Mouse (Mus musculus) liver, postnatal 0 days (tissue): ENCODE measurements at regions not wholly inside any gene's neighbourhood (a gene's known extent, or its start where the extent isn't known, plus 50 kb on each side); places are given as distances from the start of the nearest gene placed in this dataset.

Source experiments
- ATAC-seq: fragments of 200-750 bp; cut with Nextera tagmentation; 2 replicates; pipeline ENCODE4 v1.8.0; 2017; ENCODE audit warnings: mild to moderate bottlenecking, moderate library complexity
- DNase-seq: peaks from one replicate; pipeline ENCODE4 v3.0.0-alpha.2; 2016
- H3K27ac ChIP-seq: fragments of 300-500 bp; sonication (generic); 2 replicates; pipeline ENCODE4 v1.5.1; 2014; ENCODE audit warnings: antibody characterized with exemption, moderate library complexity, mild to moderate bottlenecking, low read depth
- H3K27me3 ChIP-seq: fragments of 300-500 bp; sonication (generic); 2 replicates; pipeline ENCODE4 v1.6.1; 2014; ENCODE audit warnings: low read length, control low read depth, mixed read lengths; ENCODE audit not compliant: insufficient read depth
- H3K36me3 ChIP-seq: fragments of 300-500 bp; sonication (generic); replicated peaks from 2 replicates; pipeline ENCODE4 v1.6.1; 2014; ENCODE audit warnings: mild to moderate bottlenecking, control low read depth, low read length, moderate library complexity, mixed read lengths; ENCODE audit not compliant: insufficient read depth
- H3K4me1 ChIP-seq: fragments of 300-500 bp; sonication (generic); 2 replicates; pipeline ENCODE4 v1.6.1; 2014; ENCODE audit warnings: antibody characterized with exemption, mild to moderate bottlenecking, control low read depth; ENCODE audit not compliant: insufficient read depth
- H3K4me2 ChIP-seq: fragments of 300-500 bp; sonication (generic); 2 replicates; pipeline ENCODE4 v1.6.1; 2014; ENCODE audit warnings: low read depth, mild to moderate bottlenecking, low read length, moderate library complexity, mixed read lengths
- H3K4me3 ChIP-seq: fragments of 300-500 bp; sonication (generic); 2 replicates; pipeline ENCODE4 v1.5.1; 2014; ENCODE audit warnings: low read depth, low read length
- H3K9ac ChIP-seq: fragments of 300-500 bp; sonication (generic); replicated peaks from 2 replicates; pipeline ENCODE4 v1.6.1; 2014; ENCODE audit warnings: mild to moderate bottlenecking, moderate library complexity
- H3K9me3 ChIP-seq: fragments of 300-500 bp; sonication (generic); 2 replicates; pipeline ENCODE4 v1.6.1; 2016; ENCODE audit warnings: mild to moderate bottlenecking, control low read depth, low read length, mixed read lengths
- CTCF ChIP-seq: sonication (generic); IDR thresholded peaks from 2 replicates; pipeline ENCODE4 v1.5.1; 2016; ENCODE audit warnings: antibody characterized with exemption, low read depth
- EP300 ChIP-seq: IDR thresholded peaks from 2 replicates; pipeline ENCODE4 v1.6.1; 2016; ENCODE audit warnings: antibody characterized with exemption, low read depth, mild to moderate bottlenecking
- WGBS: fragments of 180-500 bp; shearing (Covaris S2); extraction: QIAGEN DNeasy Blood & Tissue Kit; methylation state at CpG from one replicate; pipeline ENCODE4 v1.1.7; 2014; ENCODE audit not compliant: insufficient replicate concordance; 5-methylcytosine and 5-hydroxymethylcytosine counted together

DNA sequence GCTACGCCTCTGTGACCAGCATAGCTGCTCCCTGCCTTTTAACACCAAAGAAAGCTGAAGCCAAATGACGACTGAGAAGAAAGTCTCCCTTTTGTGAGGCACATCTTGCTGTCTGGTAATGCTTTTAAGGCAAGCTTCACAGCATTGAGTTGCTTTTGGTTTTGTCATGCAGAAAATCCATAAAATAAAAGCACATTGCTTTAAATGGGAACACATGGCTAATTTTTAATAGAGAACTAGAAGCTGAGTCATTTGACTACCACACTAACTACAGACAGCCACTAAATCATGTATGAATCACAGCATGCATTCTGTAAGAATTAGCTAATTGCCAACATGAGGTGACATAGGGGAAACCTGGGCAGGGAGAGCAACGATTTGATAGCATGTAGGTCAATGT is 579.1 kb downstream of the Fat4 start:
- ATAC-seq = no peak

GRCm38 (mm10) chr3:39489392-39489791 is 602.7 kb downstream of the Fat4 start:
- WGBS = 77% methylated on average over 7 of the region's 7 CpGs
- H3K27me3 ChIP-seq = no peaks in the 10 kb centered on the region
- no peak for ATAC-seq

More for the DNA sequence above, 579.1 kb downstream of the Fat4 start:
- no peak for TF ChIP-seq CTCF
- TF ChIP-seq EP300 = no peak
- Histone ChIP-seq H3K27me3 (no peaks in the 10 kb centered on the region), H3K36me3 (no peaks in the 10 kb centered on the region), H3K27ac (no peak overlapping the region), H3K9ac (no peak overlapping the region), H3K9me3 (no peaks in the 10 kb centered on the region), H3K4me3 (no peak overlapping the region), H3K4me1 (no peaks in the 10 kb centered on the region), H3K4me2 (no peak overlapping the region)
- DNase-seq = no peak
- 72% methylated on average over 3 of the region's 3 CpGs for WGBS

DNA sequence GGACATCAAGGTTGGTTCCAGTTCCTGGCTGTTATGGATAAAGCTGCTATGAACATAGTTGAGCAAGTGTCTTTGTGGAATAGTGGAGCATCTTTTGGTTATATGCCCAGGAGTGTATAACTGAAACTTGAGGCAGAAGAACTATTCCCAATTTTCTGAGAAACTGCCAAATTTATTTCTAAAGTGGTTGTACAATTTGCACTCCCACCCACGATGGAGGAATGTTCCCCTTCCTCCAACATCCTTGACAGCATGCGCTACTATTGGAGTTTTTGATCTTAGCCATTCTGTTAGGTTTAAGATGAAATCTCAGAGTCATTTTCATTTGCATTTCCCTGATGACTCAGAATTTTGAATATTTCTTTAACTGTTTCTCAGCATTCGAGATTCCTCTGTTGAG is 607.6 kb downstream of the Fat4 start:
- no peak for ATAC-seq
- no peaks in the 10 kb centered on the region for H3K4me1 ChIP-seq
- no peaks in the 10 kb centered on the region for H3K27me3 ChIP-seq
- H3K36me3 ChIP-seq = no peaks in the 10 kb centered on the region
- no peak overlapping the region for H3K4me3 ChIP-seq
- H3K4me2 ChIP-seq = no peak overlapping the region
- no peak for DNase-seq
- no peak for TF ChIP-seq CTCF
- no peak for TF ChIP-seq EP300
- H3K27ac ChIP-seq = no peak overlapping the region
- no peaks in the 10 kb centered on the region for H3K9me3 ChIP-seq
- no peak overlapping the region for H3K9ac ChIP-seq
- 72% methylated on average over 3 of the region's 3 CpGs for WGBS

More at GRCm38 (mm10) chr3:39489392-39489791, 602.7 kb downstream of the Fat4 start:
- no peaks in the 10 kb centered on the region for H3K4me1 ChIP-seq
- no peaks in the 10 kb centered on the region for H3K36me3 ChIP-seq
- no peak for DNase-seq
- H3K27ac ChIP-seq = no peak overlapping the region
- no peak overlapping the region for H3K9ac ChIP-seq
- no peak for TF ChIP-seq CTCF
- no peak for TF ChIP-seq EP300
- no peak overlapping the region for H3K4me3 ChIP-seq
- H3K4me2 ChIP-seq = no peak overlapping the region
- no peaks in the 10 kb centered on the region for H3K9me3 ChIP-seq

DNA sequence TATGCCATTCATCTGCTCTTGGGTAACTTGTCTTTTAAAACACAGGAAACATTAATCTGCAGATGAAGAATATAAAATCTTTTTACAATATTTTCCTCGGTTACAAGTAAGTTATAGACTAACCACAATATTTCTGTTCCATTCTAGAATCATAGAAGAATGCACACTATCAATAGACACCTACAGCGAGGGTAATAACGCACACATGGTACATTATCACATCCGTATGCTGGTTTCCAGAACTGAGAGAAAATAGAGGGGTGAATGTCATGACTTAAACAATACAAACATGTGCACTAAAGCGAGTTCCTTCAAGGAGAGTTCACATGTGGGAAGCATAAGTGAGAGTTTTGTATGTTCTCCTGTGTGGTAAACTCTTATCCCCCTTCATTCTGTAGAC is 641.3 kb downstream of the Fat4 start:
- H3K36me3 ChIP-seq = no peaks in the 10 kb centered on the region
- H3K27ac ChIP-seq = no peak overlapping the region
- H3K4me2 ChIP-seq = no peak overlapping the region
- no peak for ATAC-seq
- no peaks in the 10 kb centered on the region for H3K4me1 ChIP-seq
- WGBS = 76% methylated on average over 5 of the region's 5 CpGs
- H3K9me3 ChIP-seq = no peaks in the 10 kb centered on the region
- no peak for TF ChIP-seq EP300
- TF ChIP-seq CTCF = no peak
- H3K4me3 ChIP-seq = no peak overlapping the region
- H3K27me3 ChIP-seq = no peaks in the 10 kb centered on the region
- H3K9ac ChIP-seq = no peak overlapping the region
- DNase-seq = no peak

- no peak for DNase-seq
These were observed 650.8 kb downstream of the Fat4 start for GRCm38 (mm10) chr3:39537515-39537914.

GRCm38 (mm10) chr3:39540530-39541118 is 653.9 kb downstream of the Fat4 start:
- no peak overlapping the region for H3K4me2 ChIP-seq
- TF ChIP-seq EP300 (no peak), CTCF (no peak)

More at GRCm38 (mm10) chr3:39537515-39537914, 650.8 kb downstream of the Fat4 start:
- TF ChIP-seq CTCF = no peak
- TF ChIP-seq EP300 = no peak
- no peaks in the 10 kb centered on the region for H3K4me1 ChIP-seq
- no peaks in the 10 kb centered on the region for H3K27me3 ChIP-seq
- ATAC-seq = no peak
- H3K36me3 ChIP-seq = no peaks in the 10 kb centered on the region
- no peak overlapping the region for H3K4me3 ChIP-seq
- H3K9me3 ChIP-seq = no peaks in the 10 kb centered on the region
- H3K9ac ChIP-seq = no peak overlapping the region
- H3K27ac ChIP-seq = no peak overlapping the region
- no peak overlapping the region for H3K4me2 ChIP-seq
- 58% methylated on average over 2 of the region's 2 CpGs for whole genome bisulfite sequencing

More at GRCm38 (mm10) chr3:39540530-39541118, 653.9 kb downstream of the Fat4 start:
- Histone ChIP-seq H3K4me3 (no peak overlapping the region), H3K36me3 (no peaks in the 10 kb centered on the region), H3K9me3 (no peaks in the 10 kb centered on the region), H3K27me3 (no peaks in the 10 kb centered on the region), H3K27ac (no peak overlapping the region), H3K9ac (no peak overlapping the region), H3K4me1 (no peaks in the 10 kb centered on the region)
- ATAC-seq (no peak), DNase-seq (no peak)
- WGBS = 84% methylated on average over 7 of the region's 7 CpGs
